Mouse (Mus musculus) intestine, embryonic 16.5 days (tissue): ENCODE results near the gene Pclaf. TPM values are rescaled to one million over a fixed set of nuclear protein-coding genes. Genes with fewer than 3 reads are reported as not detected.

ENCODE experiments used
- ATAC-seq: fragments of 200-750 bp; cut with Nextera tagmentation; 2 replicates; pipeline ENCODE4 v1.8.0; 2017; ENCODE audit warnings: moderate TSS enrichment, moderate library complexity
- H3K27ac ChIP-seq: fragments of 300-500 bp; sonication (generic); 2 replicates; pipeline ENCODE4 v1.5.1; 2014; ENCODE audit warnings: mild to moderate bottlenecking, low read length
- H3K27me3 ChIP-seq: fragments of 300-500 bp; sonication (generic); replicated peaks from 2 replicates; pipeline ENCODE4 v1.6.1; 2014; ENCODE audit warnings: low read length, control low read depth, mixed read lengths; ENCODE audit not compliant: control insufficient read depth, insufficient read depth
- H3K36me3 ChIP-seq: fragments of 300-500 bp; sonication (generic); 2 replicates; pipeline ENCODE4 v1.6.1; 2014; ENCODE audit warnings: low read length, control low read depth; ENCODE audit not compliant: control insufficient read depth, insufficient read depth
- H3K4me1 ChIP-seq: fragments of 300-500 bp; sonication (generic); 2 replicates; pipeline ENCODE4 v1.6.1; 2014; ENCODE audit warnings: low read length, control low read depth, mixed read lengths; ENCODE audit not compliant: control insufficient read depth, insufficient read depth
- H3K4me2 ChIP-seq: fragments of 300-500 bp; sonication (generic); 2 replicates; pipeline ENCODE4 v1.6.1; 2014; ENCODE audit warnings: low read depth, low read length, control low read depth
- H3K4me3 ChIP-seq: fragments of 300-500 bp; sonication (generic); 2 replicates; pipeline ENCODE4 v1.5.1; 2014; ENCODE audit warnings: mild to moderate bottlenecking, low read length
- H3K9ac ChIP-seq: fragments of 300-500 bp; sonication (generic); 2 replicates; pipeline ENCODE4 v1.6.1; 2014; ENCODE audit warnings: low read depth, low read length
- H3K9me3 ChIP-seq: fragments of 300-500 bp; sonication (generic); 2 replicates; pipeline ENCODE4 v1.6.1; 2016; ENCODE audit warnings: low read length, control low read depth; ENCODE audit not compliant: control insufficient read depth
- WGBS: fragments of 180-500 bp; shearing (Covaris S2); extraction: QIAGEN DNeasy Blood & Tissue Kit; methylation state at CpG from one replicate; pipeline ENCODE4 v1.1.7; 2014; 5-methylcytosine and 5-hydroxymethylcytosine counted together
- polyA plus RNA-seq: library from polyadenylated mRNA; unstranded; fragments of >200 nt; fragmentation: Nextera tagmentation; extraction: Ambion mirVana; gene quantifications from 2 replicates; pipeline ENCODE4 v1.2.1, GENCODE M21; 2015

Gene Pclaf
- polyA plus RNA-seq, 1 experiment from 2014 or later, result 141 TPM

- 92% methylated on average over 3 of the region's 3 CpGs for WGBS
- H3K27ac ChIP-seq, result no peak overlapping the region
- H3K9ac ChIP-seq, result no peak overlapping the region
- no peak overlapping the region for H3K4me3 ChIP-seq
- no peaks in the 10 kb centered on the region for H3K36me3 ChIP-seq
- no peaks in the 10 kb centered on the region for H3K4me1 ChIP-seq
- H3K27me3 ChIP-seq, result no peaks in the 10 kb centered on the region
- no peak overlapping the region for H3K4me2 ChIP-seq
- H3K9me3 ChIP-seq, result no peaks in the 10 kb centered on the region
- ATAC-seq, result no peak
Measured at GRCm38 (mm10) chr9:65951082-65951587, 61.1 kb downstream of the Pclaf start.

Other genes with a start within 250 kb of the Pclaf start
- gene Oaz2, start 222.2 kb upstream of the Pclaf start, polyA plus RNA-seq, result 185 and 188 TPM in 2 replicates
- gene Zfp609, start 62.7 kb upstream of the Pclaf start, polyA plus RNA-seq, result 3.8 and 4.2 TPM in 2 replicates
- gene Trip4, start 18.6 kb downstream of the Pclaf start, polyA plus RNA-seq, result 20.3 and 22.2 TPM in 2 replicates
- 9.4 and 9.9 TPM in 2 replicates for gene Csnk1g1, start 18.7 kb downstream of the Pclaf start, polyA plus RNA-seq
- 645 and 681 TPM in 2 replicates for gene Ppib, start 170.0 kb downstream of the Pclaf start, polyA plus RNA-seq
- gene Snx22, start 179.5 kb downstream of the Pclaf start, polyA plus RNA-seq, result 1.2 and 1.9 TPM in 2 replicates
- gene Snx1, start 236.3 kb downstream of the Pclaf start, polyA plus RNA-seq, result 149 and 155 TPM in 2 replicates
- 203 and 219 TPM in 2 replicates for gene Ciao2a, start 236.4 kb downstream of the Pclaf start, polyA plus RNA-seq